Mouse (Mus musculus) kidney, postnatal 0 days (tissue): ENCODE data around the gene Klhl35. TPM values are rescaled to one million over a fixed set of nuclear protein-coding genes. Genes with fewer than 3 reads are reported as not detected.

Experiments used
- ATAC-seq: fragments of 200-750 bp; cut with Nextera tagmentation; replicated peaks from 2 replicates; pipeline ENCODE4 v1.8.0; 2017; ENCODE audit warnings: low read depth, moderate number of reproducible peaks, moderate TSS enrichment, moderate library complexity; ENCODE audit not compliant: low FRiP score
- DNase-seq: peaks from one replicate; pipeline ENCODE4 v3.0.0-alpha.2; 2016; ENCODE audit warnings: low spot score
- H3K27ac ChIP-seq: fragments of 300-500 bp; sonication (generic); 2 replicates; pipeline ENCODE4 v1.5.1; 2014; ENCODE audit warnings: mild to moderate bottlenecking
- H3K27me3 ChIP-seq: fragments of 300-500 bp; sonication (generic); 2 replicates; pipeline ENCODE4 v1.6.1; 2014; ENCODE audit warnings: low read length, mixed read lengths; ENCODE audit not compliant: insufficient read depth
- H3K36me3 ChIP-seq: fragments of 300-500 bp; sonication (generic); 2 replicates; pipeline ENCODE4 v1.6.1; 2014; ENCODE audit warnings: low read length, mixed read lengths; ENCODE audit not compliant: insufficient read depth
- H3K4me1 ChIP-seq: fragments of 300-500 bp; sonication (generic); replicated peaks from 2 replicates; pipeline ENCODE4 v1.6.1; 2014; ENCODE audit warnings: antibody characterized with exemption, low read length, mixed read lengths; ENCODE audit not compliant: insufficient read depth
- H3K4me2 ChIP-seq: fragments of 300-500 bp; sonication (generic); 2 replicates; pipeline ENCODE4 v1.6.1; 2014; ENCODE audit warnings: mild to moderate bottlenecking, low read length, moderate library complexity, mixed read lengths
- H3K4me3 ChIP-seq: fragments of 300-500 bp; sonication (generic); replicated peaks from 2 replicates; pipeline ENCODE4 v1.5.1; 2014; ENCODE audit warnings: low read depth, low read length
- H3K9ac ChIP-seq: fragments of 300-500 bp; sonication (generic); 2 replicates; pipeline ENCODE4 v1.6.1; 2014; ENCODE audit warnings: low read depth, low read length
- H3K9me3 ChIP-seq: fragments of 300-500 bp; sonication (generic); replicated peaks from 2 replicates; pipeline ENCODE4 v1.6.1; 2016; ENCODE audit warnings: low read length, inconsistent platforms, mixed read lengths
- CTCF ChIP-seq: IDR thresholded peaks from 2 replicates; pipeline ENCODE4 v1.5.1; 2016; ENCODE audit warnings: antibody characterized with exemption, low read depth, mild to moderate bottlenecking, moderate library complexity
- WGBS: fragments of 180-500 bp; shearing (Covaris S2); extraction: QIAGEN DNeasy Blood & Tissue Kit; methylation state at CpG from one replicate; pipeline ENCODE4 v1.1.7; 2014; 5-methylcytosine and 5-hydroxymethylcytosine counted together
- polyA plus RNA-seq: library from polyadenylated mRNA; unstranded; fragments of >200 nt; fragmentation: Nextera tagmentation; extraction: Ambion mirVana; gene quantifications from 2 replicates; pipeline ENCODE4 v1.2.1, GENCODE M21; 2015

The Klhl35 gene
- polyA plus RNA-seq, 1 experiment from 2014 or later, result 1.3 TPM

DNA sequence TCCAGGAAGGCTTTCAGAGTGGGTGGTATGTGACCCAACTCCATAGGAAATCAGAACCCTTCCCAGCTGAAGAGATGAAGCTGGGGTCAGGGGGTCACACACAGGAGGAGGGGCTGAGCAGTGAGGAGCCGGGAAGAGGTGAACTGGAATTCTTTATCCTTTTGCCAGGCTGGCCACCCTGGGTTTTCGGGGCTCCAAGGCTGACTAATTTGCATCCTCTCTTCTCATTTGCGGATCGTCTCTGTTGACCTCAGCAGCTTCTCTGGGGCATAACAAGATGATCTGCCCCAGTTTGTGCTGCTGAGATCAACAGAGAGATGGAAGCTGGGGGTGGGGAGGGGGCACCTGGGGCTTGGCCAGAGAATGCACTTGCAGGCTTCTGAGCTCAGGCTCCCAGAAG lies 29.3 kb upstream of the Klhl35 start:
- Histone ChIP-seq H3K4me1 (peaks cover 11% of the 10 kb centered on the region), H3K27ac (no peak overlapping the region), H3K4me3 (no peak overlapping the region), H3K27me3 (no peaks in the 10 kb centered on the region), H3K36me3 (no peaks in the 10 kb centered on the region), H3K9me3 (no peaks in the 10 kb centered on the region), H3K4me2 (no peak overlapping the region), H3K9ac (no peak overlapping the region)
- DNase-seq (no peak), ATAC-seq (no peak)
- no peak for TF ChIP-seq CTCF
- 28% methylated on average over 4 of the region's 4 CpGs for WGBS

DNA sequence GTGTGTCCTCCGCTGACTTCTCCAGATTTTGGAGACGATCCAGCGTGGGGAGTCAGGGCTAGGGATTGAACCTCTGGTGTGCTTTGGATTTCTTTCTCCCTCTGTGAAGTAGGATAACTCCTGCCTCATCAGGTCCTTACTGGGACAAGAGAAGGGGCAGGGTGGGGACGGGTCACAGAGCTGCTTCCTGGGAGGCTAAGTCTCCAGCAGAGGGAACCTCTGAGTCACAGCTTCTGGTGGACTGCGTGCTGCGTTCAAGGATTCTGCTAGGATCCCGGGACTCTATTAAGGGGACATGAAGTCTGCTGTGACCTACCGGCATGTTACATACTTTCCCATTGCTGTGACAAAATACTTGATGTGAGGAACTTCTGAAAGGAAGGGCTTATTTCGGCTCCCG lies 26.9 kb upstream of the Klhl35 start:
- Histone ChIP-seq H3K27me3 (no peaks in the 10 kb centered on the region), H3K36me3 (no peaks in the 10 kb centered on the region), H3K9me3 (no peaks in the 10 kb centered on the region), H3K9ac (no peak overlapping the region), H3K4me1 (peaks cover 17% of the 10 kb centered on the region), H3K4me2 (no peak overlapping the region), H3K27ac (no peak overlapping the region), H3K4me3 (no peak overlapping the region)
- DNase-seq, result no peak
- TF ChIP-seq CTCF, result peak; percentile 41; the same call in 1 of the 2 replicates
- whole genome bisulfite sequencing, result 73% methylated on average over 10 of the region's 10 CpGs
- ATAC-seq, result no peak

- peak; percentile 92 for ATAC-seq
- 19% methylated on average over 6 of the region's 6 CpGs for WGBS
Measured at GRCm38 (mm10) chr7:99441534-99442072, 24.2 kb upstream of the Klhl35 start.

GRCm38 (mm10) chr7:99443164-99443563 lies 22.6 kb upstream of the Klhl35 start:
- Histone ChIP-seq H3K27ac (no peak overlapping the region), H3K4me2 (no peak overlapping the region), H3K9me3 (no peaks in the 10 kb centered on the region), H3K4me3 (no peak overlapping the region), H3K9ac (no peak overlapping the region), H3K36me3 (0 out of 2 replicates have a peak, but pooled peaks cover 2% of the 10 kb centered on the region), H3K4me1 (peaks cover 17% of the 10 kb centered on the region), H3K27me3 (no peaks in the 10 kb centered on the region)
- no peak for ATAC-seq
- no peak for DNase-seq
- WGBS, result 50% methylated on average over 5 of the region's 5 CpGs
- no peak for TF ChIP-seq CTCF

More at GRCm38 (mm10) chr7:99441534-99442072, 24.2 kb upstream of the Klhl35 start:
- no peaks in the 10 kb centered on the region for H3K9me3 ChIP-seq
- H3K4me2 ChIP-seq, result no peak overlapping the region
- peak overlapping the region; percentile 5; the same call in 1 of the 2 replicates for H3K9ac ChIP-seq
- H3K4me1 ChIP-seq, result peaks cover 17% of the 10 kb centered on the region
- TF ChIP-seq CTCF, result no peak
- H3K27me3 ChIP-seq, result no peaks in the 10 kb centered on the region
- 0 out of 2 replicates have a peak, but pooled peaks cover 2% of the 10 kb centered on the region for H3K36me3 ChIP-seq
- peak overlapping the region; percentile 79 for H3K27ac ChIP-seq
- peak; percentile 79 for DNase-seq
- H3K4me3 ChIP-seq, result no peak overlapping the region

DNA sequence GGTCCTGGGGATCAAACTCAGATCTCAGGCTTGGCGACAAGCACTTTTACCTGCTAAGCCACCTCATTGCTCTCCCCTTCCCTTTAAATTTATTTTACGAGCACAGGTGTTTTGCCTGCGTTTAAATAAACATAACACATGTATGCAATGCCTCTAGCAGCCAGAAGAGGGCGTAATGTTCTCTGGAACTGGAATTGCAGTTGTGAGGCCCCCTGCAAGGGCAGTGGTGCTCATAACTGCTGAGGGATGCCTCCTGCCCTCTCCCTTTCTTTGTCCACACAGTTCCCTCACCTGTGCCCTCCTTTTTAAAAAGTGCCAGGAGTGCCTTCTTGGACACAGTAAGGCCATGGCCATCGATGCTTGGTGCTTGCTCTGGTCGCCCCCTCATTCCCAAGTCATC lies 21.8 kb upstream of the Klhl35 start:
- Histone ChIP-seq H3K4me2 (no peak overlapping the region), H3K9ac (no peak overlapping the region), H3K27ac (no peak overlapping the region), H3K4me1 (peaks cover 17% of the 10 kb centered on the region), H3K4me3 (no peak overlapping the region), H3K36me3 (0 out of 2 replicates have a peak, but pooled peaks cover 2% of the 10 kb centered on the region), H3K27me3 (no peaks in the 10 kb centered on the region), H3K9me3 (no peaks in the 10 kb centered on the region)
- peak; percentile 68 for TF ChIP-seq CTCF
- 64% methylated on average over 6 of the region's 6 CpGs for WGBS
- DNase-seq (no peak), ATAC-seq (no peak)

DNA sequence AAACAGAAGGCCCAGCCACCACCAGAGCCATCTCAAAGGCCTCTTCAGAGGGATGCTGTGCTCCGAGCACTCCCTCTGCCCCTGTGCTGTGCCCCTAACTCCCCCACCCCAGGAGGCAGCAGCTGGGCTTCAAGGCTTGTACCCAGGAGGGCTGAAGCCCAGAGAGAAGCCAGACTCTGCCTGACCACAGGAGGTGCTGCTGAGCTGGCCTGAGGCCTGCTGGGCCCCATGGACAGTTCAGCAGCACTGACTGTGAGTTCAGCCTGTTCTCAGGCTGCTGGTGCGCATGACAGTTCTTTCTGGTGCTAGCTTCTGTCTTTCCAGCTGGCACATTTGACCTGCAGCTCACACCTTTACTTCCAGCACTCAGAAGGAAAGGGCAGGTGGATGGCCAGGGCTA lies 20.0 kb upstream of the Klhl35 start:
- H3K9ac ChIP-seq, result no peak overlapping the region
- ATAC-seq, result no peak
- WGBS, result 91% methylated on average over 2 of the region's 2 CpGs

More for the DNA sequence above, 20.0 kb upstream of the Klhl35 start:
- peak; percentile 58 for TF ChIP-seq CTCF
- H3K27me3 ChIP-seq, result no peaks in the 10 kb centered on the region
- H3K4me1 ChIP-seq, result peaks cover 14% of the 10 kb centered on the region
- H3K36me3 ChIP-seq, result 0 out of 2 replicates have a peak, but pooled peaks cover 2% of the 10 kb centered on the region
- DNase-seq, result no peak
- H3K27ac ChIP-seq, result no peak overlapping the region
- no peak overlapping the region for H3K4me2 ChIP-seq
- no peak overlapping the region for H3K4me3 ChIP-seq
- H3K9me3 ChIP-seq, result no peaks in the 10 kb centered on the region
